Mouse (Mus musculus) heart, adult 8-10 months (tissue): ENCODE measurements around the gene Hnrnpu. TPM values are rescaled to one million over a fixed set of nuclear protein-coding genes. Genes with fewer than 3 reads are reported as not detected.

Experiments used
- DNase-seq: peaks from one replicate; pipeline ENCODE4 v3.0.0; 2022; ENCODE audit warnings: low spot score
- total RNA-seq, 4 experiments: library from RNA; stranded (reverse); gene quantifications; 2 replicates each; pipeline ENCODE4 v1.2.4; 2022

Hnrnpu gene
- total RNA-seq, 4 experiments from 2014 or later: 147 to 166 (median 155) TPM

DNA sequence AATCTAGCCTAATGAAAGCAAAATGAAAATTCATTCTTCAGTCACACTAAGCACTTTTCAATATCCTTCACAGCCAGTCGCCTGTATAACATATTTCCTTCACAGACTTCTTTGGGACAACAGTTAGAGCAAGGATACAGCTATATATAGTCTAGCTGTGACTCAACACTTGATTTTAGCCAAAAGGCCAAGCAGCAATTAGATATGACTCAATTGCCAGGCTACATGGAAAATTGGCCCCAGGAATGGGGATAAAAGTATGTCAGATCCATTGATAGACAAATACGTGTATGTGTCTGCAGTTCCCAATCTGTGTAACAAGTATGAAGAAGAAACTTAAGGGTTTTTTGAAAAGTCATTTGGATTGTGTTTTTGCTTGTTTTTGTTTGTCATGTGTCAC, 2.6 kb upstream of the Hnrnpu start:
- no peak for DNase-seq

DNA sequence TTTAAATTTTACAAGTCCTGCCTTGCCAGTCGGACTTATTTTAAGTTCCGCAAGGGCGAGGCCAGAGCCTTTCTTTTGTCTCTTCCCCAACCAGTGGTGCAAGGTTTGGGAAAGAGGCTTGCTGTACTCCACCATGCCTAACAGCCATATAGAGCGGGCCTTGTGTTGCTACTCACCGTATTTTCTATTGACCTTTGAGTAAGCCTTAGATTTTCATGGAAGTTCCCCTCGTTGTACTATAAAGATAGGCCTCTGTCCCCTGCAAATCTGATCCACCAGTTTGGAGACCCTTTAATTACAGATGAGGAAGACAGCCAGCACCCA, 683 bp upstream of the Hnrnpu start:
- no peak for DNase-seq

- no peak for DNase-seq
These were observed 668 bp downstream of the Hnrnpu start for GRCm38 (mm10) chr1:178336777-178337481.

GRCm38 (mm10) chr1:178336289-178336775, 1.3 kb downstream of the Hnrnpu start:
- peak; percentile 91 for DNase-seq

DNA sequence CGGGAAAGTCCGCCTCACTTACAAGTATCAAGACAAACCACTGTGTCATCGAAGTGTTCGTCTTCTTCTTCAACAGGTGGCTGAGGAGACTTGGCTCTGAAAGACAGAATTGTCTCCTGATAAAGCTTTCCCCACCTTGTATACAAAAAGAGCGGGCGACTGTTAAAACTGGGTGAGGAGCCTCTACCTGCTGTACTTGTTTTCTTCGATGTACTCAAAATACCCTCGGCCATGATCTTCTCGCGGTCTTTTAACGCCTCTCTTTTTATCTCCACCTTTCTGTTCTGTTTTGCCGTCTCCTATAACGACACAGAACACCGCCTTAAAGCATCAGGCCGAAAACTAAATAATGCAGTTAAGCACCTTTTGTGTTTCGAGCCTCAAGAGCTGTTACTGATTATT, 1.7 kb downstream of the Hnrnpu start:
- DNase-seq: no peak

GRCm38 (mm10) chr1:178329946-178330345, 7.7 kb downstream of the Hnrnpu start:
- DNase-seq: no peak

GRCm38 (mm10) chr1:178329017-178329416, 8.6 kb downstream of the Hnrnpu start:
- DNase-seq: no peak

DNA sequence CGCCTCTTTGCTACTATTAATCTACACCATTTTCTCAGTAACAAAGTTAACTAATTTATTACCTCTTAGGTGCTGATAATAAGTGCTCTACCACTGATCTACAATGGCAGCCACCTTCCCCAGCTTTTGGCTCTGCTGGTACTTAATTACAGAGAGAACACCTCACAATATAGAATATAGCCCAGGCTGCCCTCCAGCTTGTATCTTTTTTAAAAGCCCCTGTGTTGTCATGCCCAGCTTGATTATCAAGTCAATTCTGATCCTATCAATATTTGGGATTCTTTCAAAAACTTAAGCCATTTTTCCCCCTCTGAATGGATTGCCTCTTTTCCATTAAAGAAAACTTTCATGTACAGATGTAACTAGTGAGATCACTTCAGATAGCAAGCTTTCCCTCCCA, 10.6 kb downstream of the Hnrnpu start:
- DNase-seq: no peak

GRCm38 (mm10) chr1:178326357-178326756, 11.2 kb downstream of the Hnrnpu start:
- no peak for DNase-seq

GRCm38 (mm10) chr1:178324568-178324967, 13.0 kb downstream of the Hnrnpu start:
- no peak for DNase-seq

DNA sequence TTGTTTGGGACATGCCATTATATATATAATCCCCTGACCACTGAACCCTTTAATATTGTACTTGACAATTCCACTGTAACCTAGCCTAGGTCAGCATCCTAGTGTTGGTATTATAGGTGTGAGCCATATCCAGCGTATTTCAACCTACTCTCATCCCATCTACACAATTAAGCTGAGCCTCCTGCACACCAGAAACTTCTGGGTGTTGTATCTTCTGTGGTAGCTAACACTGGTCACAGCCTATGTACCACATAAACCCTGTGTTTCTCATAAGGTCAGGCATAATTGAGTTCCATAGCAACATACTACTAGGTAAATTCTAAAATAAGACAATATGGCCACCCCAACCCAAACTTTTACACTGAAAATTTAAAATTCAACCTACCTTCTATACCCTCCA, 14.4 kb downstream of the Hnrnpu start:
- DNase-seq: no peak

GRCm38 (mm10) chr1:178321730-178322357, 15.8 kb downstream of the Hnrnpu start:
- DNase-seq: no peak

DNA sequence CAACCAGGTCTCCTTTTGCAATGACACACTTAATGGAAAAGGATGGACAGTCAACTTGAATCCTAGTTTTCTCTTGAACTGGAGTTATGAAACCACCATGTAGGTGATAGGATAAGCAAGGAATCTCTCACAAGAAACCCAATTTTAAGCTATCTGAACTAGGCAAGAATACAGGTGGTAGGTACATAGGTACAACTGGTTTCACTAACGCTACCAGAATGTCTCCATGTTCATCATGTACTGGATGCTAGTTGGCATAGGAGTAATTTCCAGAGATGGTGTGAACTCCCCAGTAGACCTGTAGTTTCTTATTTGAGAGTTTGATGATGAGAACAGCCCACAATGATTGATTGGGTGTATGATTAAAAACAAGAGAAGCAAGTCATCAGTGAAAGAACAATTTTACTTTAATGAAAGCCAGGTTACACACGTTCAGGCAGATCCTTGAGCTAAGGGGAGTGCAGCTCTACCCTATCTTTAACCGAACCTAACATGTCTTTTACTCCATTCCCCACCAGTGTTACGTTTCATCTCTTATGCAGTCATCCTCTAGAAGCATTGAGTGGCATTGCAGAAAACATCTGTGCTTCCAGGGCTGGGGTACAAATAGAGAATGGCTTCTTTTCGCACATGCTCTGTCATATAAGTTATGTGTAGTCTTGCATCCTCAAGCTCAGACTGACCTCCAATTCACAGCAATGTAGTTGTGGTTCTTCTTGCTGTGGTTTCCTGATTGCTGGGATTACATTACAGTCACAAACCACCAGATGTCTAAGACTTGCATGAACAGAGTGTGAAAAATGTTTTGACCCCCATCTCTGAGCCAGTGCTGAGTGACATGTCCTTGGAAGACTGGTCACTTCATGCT, 16.6 kb downstream of the Hnrnpu start:
- DNase-seq: no peak

DNA sequence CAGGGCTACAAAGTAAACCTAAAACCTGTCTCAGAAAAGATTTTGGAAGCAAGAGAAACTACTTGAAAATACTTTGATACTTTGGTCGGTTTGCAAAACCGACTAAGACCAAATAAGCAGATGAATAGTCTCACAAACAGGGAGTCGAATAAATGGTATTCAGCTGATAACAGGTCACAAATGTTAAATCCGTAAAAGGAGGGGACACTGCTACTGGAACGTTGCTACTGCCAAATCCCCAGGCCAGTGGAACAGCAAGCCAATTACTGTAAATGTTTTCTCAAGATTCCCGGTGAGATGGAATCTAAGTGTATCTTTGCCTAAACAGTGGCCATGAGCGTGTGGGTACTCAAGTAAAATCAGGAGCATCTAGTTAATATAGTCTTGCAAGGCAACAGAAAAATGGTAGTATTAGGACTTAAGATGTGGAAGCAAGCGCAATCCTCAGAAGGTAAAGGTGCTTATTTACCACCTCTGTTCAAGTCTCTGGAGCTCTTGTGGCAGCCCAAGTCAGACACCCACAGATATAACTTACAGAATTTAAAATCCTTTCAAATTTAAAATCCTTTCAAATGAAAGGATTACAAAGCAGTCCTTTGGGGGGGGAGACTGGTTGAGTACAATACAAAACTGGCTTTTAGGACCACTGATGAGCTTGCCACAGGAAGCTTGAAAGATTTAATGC, 17.4 kb downstream of the Hnrnpu start:
- no peak for DNase-seq

- no peak for DNase-seq
These were observed 18.1 kb downstream of the Hnrnpu start for GRCm38 (mm10) chr1:178319295-178320037.

DNA sequence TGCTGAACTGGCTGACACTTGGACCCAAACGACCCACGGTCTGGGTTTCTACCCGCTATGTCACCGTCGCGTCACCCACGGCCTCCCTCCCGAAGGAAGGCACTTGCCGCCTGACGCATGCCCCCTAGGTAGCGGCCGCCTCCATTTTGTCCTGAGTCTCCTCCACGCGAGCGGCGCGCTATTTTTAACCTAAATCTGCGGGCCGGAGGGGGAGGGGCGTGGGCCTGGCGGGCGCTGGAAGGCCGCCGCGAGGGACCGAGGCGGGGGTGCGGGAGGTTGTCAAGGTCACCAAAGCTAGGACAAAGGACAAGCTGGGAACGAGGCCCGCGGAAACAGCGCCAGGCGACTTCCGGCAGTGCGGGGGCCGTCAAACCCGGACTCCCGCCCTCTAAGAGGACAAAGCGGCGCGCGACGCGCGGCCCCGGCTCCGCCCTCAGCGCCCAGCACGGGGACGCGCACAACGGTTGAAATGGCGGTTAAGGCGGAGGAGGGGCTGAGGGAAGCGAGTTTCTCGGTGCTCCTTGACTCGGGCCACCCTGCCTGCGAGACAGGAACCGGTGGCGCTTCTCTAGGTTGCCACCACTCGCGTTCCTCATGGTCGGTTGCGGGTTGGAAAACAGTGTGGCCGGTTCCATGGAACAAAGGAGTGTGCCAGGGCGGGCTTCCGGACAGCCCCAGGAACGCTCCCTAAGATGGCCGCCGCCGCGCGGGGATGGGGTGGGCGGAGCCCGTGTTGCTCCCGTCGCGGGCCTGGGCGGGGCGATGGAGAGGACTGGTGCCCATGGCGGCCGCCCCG, 19.0 kb downstream of the Hnrnpu start, which contains the start of gene Cox20:
TSS of gene Cox20 (plus strand) at position 742 of the 796 bp plus-strand sequence.
- peak; percentile 95 for DNase-seq

GRCm38 (mm10) chr1:178318002-178318388, 19.6 kb downstream of the Hnrnpu start:
- peak; percentile 95 for DNase-seq

DNA sequence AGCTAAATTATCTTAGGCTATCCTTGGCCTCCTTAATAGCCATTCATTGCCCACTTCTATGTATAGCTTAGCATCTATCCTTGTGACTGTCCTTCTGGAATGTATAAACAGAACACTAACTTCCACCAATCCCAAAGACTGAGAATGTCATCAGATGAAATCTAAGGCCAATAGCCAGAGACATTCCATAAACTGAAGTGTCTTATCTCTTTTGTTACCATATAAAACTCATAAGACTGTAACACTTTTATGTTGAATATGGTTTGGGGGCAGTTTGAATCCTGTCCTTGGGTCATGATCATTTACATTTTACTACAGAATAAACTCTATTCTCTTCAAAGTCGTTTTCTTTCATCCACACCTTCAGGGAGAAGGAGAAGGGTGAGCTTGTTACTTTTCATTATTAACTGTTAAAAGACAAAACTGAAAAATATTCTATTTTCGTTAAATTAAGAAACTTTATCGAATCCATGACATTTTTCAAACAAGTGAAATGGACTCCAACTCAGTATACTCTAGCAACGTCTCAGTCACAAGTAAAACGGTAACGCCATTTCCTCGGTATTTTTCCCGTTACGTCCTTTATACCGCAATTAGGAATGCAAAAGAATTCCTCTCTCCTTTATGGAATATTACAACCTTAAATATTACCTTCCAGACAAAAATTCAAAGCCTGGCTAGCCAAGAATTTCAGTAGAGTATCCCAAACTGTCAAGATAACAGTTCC, 20.2 kb downstream of the Hnrnpu start:
- no peak for DNase-seq

DNA sequence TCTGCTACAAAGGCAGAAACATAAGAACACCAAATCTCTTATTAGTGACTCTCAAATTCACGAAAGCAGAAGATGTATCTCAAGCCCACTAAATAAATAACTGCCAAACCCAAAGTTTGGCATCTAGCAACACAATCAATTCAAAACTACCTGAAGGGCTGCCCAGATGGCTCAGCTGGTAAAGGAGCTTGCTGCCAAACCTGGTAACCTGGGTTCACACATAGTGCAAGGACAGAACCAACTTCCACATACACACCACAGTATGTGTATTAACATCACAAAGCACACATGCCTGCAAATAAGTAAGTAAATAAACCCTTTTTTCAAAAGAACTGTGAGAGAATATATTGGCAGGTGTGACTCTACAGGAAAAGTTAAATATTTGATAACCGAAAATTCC, 23.4 kb downstream of the Hnrnpu start:
- no peak for DNase-seq
